Mouse (Mus musculus) forebrain, embryonic 16.5 days (tissue): ENCODE results near the gene Scgb2b27. TPM values are rescaled to one million over a fixed set of nuclear protein-coding genes. Genes with fewer than 3 reads are reported as not detected.

Experiments used
- polyA plus RNA-seq: library from polyadenylated mRNA; unstranded; fragments of >200 nt; fragmentation: Nextera tagmentation; extraction: Ambion mirVana; gene quantifications from 2 replicates; pipeline ENCODE4 v1.2.1, GENCODE M21; 2015

Gene Scgb2b27
- polyA plus RNA-seq, 1 experiment from 2014 or later = not detected

Other genes with a start within 250 kb of the Scgb2b27 start
- gene Scgb2b26, start 68.9 kb downstream of the Scgb2b27 start, polyA plus RNA-seq = not detected in 2 replicates
- gene Scgb1b27, start 7.5 kb upstream of the Scgb2b27 start, polyA plus RNA-seq = not detected in 2 replicates
- not detected in 2 replicates for gene Scgb1b30, start 81.5 kb upstream of the Scgb2b27 start, polyA plus RNA-seq
- 2.1 and 4.5 TPM in 2 replicates for gene Wtip, start 119.3 kb upstream of the Scgb2b27 start, polyA plus RNA-seq
- gene Uba2, start 155.7 kb upstream of the Scgb2b27 start, polyA plus RNA-seq = 197 and 220 TPM in 2 replicates
- gene Pdcd2l, start 182.7 kb upstream of the Scgb2b27 start, polyA plus RNA-seq = 71.2 and 92.6 TPM in 2 replicates
- gene Gpi1, start 216.4 kb upstream of the Scgb2b27 start, polyA plus RNA-seq = 175 and 213 TPM in 2 replicates
- 0.73 TPM in 1 of 2 replicates, not detected in the other for gene Gm6096, start 237.1 kb upstream of the Scgb2b27 start, polyA plus RNA-seq